Mouse (Mus musculus) limb, embryonic 12.5 days (tissue): ENCODE data around the gene Uggt1. TPM values are rescaled to one million over a fixed set of nuclear protein-coding genes. Genes with fewer than 3 reads are reported as not detected.

Experiments
- ATAC-seq: fragments of 200-750 bp; cut with Nextera tagmentation; 2 replicates; pipeline ENCODE4 v1.8.0; 2017; ENCODE audit warnings: low read depth, moderate TSS enrichment; ENCODE audit not compliant: insufficient number of reproducible peaks, insufficient read depth, low FRiP score, low TSS enrichment
- H3K27ac ChIP-seq: fragments of 300-500 bp; sonication (generic); 2 replicates; pipeline ENCODE4 v1.5.1; 2016; ENCODE audit warnings: mild to moderate bottlenecking, moderate library complexity
- H3K27me3 ChIP-seq: fragments of 300-500 bp; sonication (generic); 2 replicates; pipeline ENCODE4 v1.6.1; 2016; ENCODE audit warnings: mild to moderate bottlenecking, moderate library complexity
- H3K36me3 ChIP-seq: fragments of 300-500 bp; sonication (generic); 2 replicates; pipeline ENCODE4 v1.6.1; 2016; ENCODE audit warnings: mild to moderate bottlenecking, moderate library complexity
- H3K4me1 ChIP-seq: fragments of 300-500 bp; sonication (generic); replicated peaks from 2 replicates; pipeline ENCODE4 v1.6.1; 2016
- H3K4me2 ChIP-seq: fragments of 300-500 bp; sonication (generic); 2 replicates; pipeline ENCODE4 v1.6.1; 2016; ENCODE audit warnings: mild to moderate bottlenecking, moderate library complexity
- H3K4me3 ChIP-seq: fragments of 300-500 bp; sonication (generic); replicated peaks from 2 replicates; pipeline ENCODE4 v1.5.1; 2016; ENCODE audit warnings: mild to moderate bottlenecking
- H3K9ac ChIP-seq: fragments of 300-500 bp; sonication (generic); replicated peaks from 2 replicates; pipeline ENCODE4 v1.6.1; 2016; ENCODE audit warnings: mild to moderate bottlenecking, moderate library complexity
- H3K9me3 ChIP-seq: fragments of 300-500 bp; sonication (generic); 2 replicates; pipeline ENCODE4 v1.6.1; 2016; ENCODE audit warnings: mild to moderate bottlenecking, moderate library complexity
- WGBS: fragments of 180-500 bp; shearing (Covaris S2); methylation state at CpG from one replicate; pipeline ENCODE4 v1.1.7; 2016; 5-methylcytosine and 5-hydroxymethylcytosine counted together
- polyA plus RNA-seq: library from polyadenylated mRNA; unstranded; fragments of >200 nt; fragmentation: Nextera tagmentation; extraction: Ambion mirVana; gene quantifications from 2 replicates; pipeline ENCODE4 v1.2.1, GENCODE M21; 2016

Uggt1 gene
- polyA plus RNA-seq, 1 experiment from 2014 or later = 52.9 TPM

- H3K9me3 ChIP-seq = no peaks in the 10 kb centered on the region
- no peak overlapping the region for H3K27ac ChIP-seq
- no peak for ATAC-seq
- WGBS = 83% methylated on average over 8 of the region's 8 CpGs
- H3K4me1 ChIP-seq = no peaks in the 10 kb centered on the region
- H3K4me2 ChIP-seq = no peak overlapping the region
- H3K9ac ChIP-seq = no peak overlapping the region
- H3K4me3 ChIP-seq = no peak overlapping the region
- H3K27me3 ChIP-seq = no peaks in the 10 kb centered on the region
- H3K36me3 ChIP-seq = no peaks in the 10 kb centered on the region
These were observed 130.8 kb downstream of the Uggt1 start for GRCm38 (mm10) chr1:36113670-36114069.

GRCm38 (mm10) chr1:36112665-36113064 lies 131.9 kb downstream of the Uggt1 start:
- no peak overlapping the region for H3K9ac ChIP-seq
- no peaks in the 10 kb centered on the region for H3K27me3 ChIP-seq
- H3K4me2 ChIP-seq = no peak overlapping the region
- H3K27ac ChIP-seq = no peak overlapping the region
- WGBS = 88% methylated on average over 3 of the region's 3 CpGs
- no peaks in the 10 kb centered on the region for H3K9me3 ChIP-seq
- no peaks in the 10 kb centered on the region for H3K4me1 ChIP-seq
- no peak overlapping the region for H3K4me3 ChIP-seq
- ATAC-seq = no peak
- no peaks in the 10 kb centered on the region for H3K36me3 ChIP-seq

- no peak overlapping the region for H3K27ac ChIP-seq
- 86% methylated on average over 4 of the region's 4 CpGs for WGBS
- H3K27me3 ChIP-seq = no peaks in the 10 kb centered on the region
- H3K4me3 ChIP-seq = no peak overlapping the region
- no peak overlapping the region for H3K9ac ChIP-seq
- H3K4me1 ChIP-seq = no peaks in the 10 kb centered on the region
- no peak for ATAC-seq
- H3K36me3 ChIP-seq = peaks cover 18% of the 10 kb centered on the region
- no peak overlapping the region for H3K4me2 ChIP-seq
- H3K9me3 ChIP-seq = no peaks in the 10 kb centered on the region
These were observed 134.5 kb downstream of the Uggt1 start for GRCm38 (mm10) chr1:36109987-36110386.

- 85% methylated on average over 11 of the region's 11 CpGs for WGBS
- Histone ChIP-seq H3K4me3 (no peak overlapping the region), H3K9ac (no peak overlapping the region), H3K27me3 (no peaks in the 10 kb centered on the region), H3K4me1 (no peaks in the 10 kb centered on the region), H3K4me2 (no peak overlapping the region), H3K36me3 (peaks cover 53% of the 10 kb centered on the region), H3K27ac (no peak overlapping the region), H3K9me3 (no peaks in the 10 kb centered on the region)
- ATAC-seq = no peak
These were observed 138.4 kb downstream of the Uggt1 start for GRCm38 (mm10) chr1:36105917-36106706.

- peaks cover 43% of the 10 kb centered on the region for H3K36me3 ChIP-seq
- no peak overlapping the region for H3K9ac ChIP-seq
- H3K27me3 ChIP-seq = no peaks in the 10 kb centered on the region
- no peak overlapping the region for H3K4me3 ChIP-seq
- WGBS = 95% methylated on average over 3 of the region's 3 CpGs
- no peak overlapping the region for H3K4me2 ChIP-seq
- no peak overlapping the region for H3K27ac ChIP-seq
- ATAC-seq = no peak
- peaks cover 4% of the 10 kb centered on the region; the same call in 1 of the 2 replicates for H3K4me1 ChIP-seq
- no peaks in the 10 kb centered on the region for H3K9me3 ChIP-seq
These were observed 144.1 kb downstream of the Uggt1 start for GRCm38 (mm10) chr1:36100371-36100770.

GRCm38 (mm10) chr1:36098432-36098831 lies 146.1 kb downstream of the Uggt1 start:
- Histone ChIP-seq H3K27ac (no peak overlapping the region), H3K4me3 (no peak overlapping the region), H3K9ac (no peak overlapping the region), H3K9me3 (no peaks in the 10 kb centered on the region), H3K4me1 (peaks cover 4% of the 10 kb centered on the region; the same call in 1 of the 2 replicates), H3K36me3 (peaks cover 41% of the 10 kb centered on the region), H3K4me2 (no peak overlapping the region), H3K27me3 (no peaks in the 10 kb centered on the region)
- ATAC-seq = no peak
- 94% methylated on average over 4 of the region's 4 CpGs for WGBS

- peaks cover 4% of the 10 kb centered on the region; the same call in 1 of the 2 replicates for H3K4me1 ChIP-seq
- H3K27me3 ChIP-seq = no peaks in the 10 kb centered on the region
- no peak overlapping the region for H3K9ac ChIP-seq
- WGBS = 81% methylated on average over 12 of the region's 12 CpGs
- H3K36me3 ChIP-seq = peaks cover 26% of the 10 kb centered on the region
- H3K27ac ChIP-seq = no peak overlapping the region
- H3K4me2 ChIP-seq = no peak overlapping the region
- H3K4me3 ChIP-seq = no peak overlapping the region
- no peak for ATAC-seq
- H3K9me3 ChIP-seq = no peaks in the 10 kb centered on the region
These were observed 148.9 kb downstream of the Uggt1 start for GRCm38 (mm10) chr1:36095423-36096272.

- Histone ChIP-seq H3K36me3 (peaks cover 29% of the 10 kb centered on the region), H3K4me2 (no peak overlapping the region), H3K27me3 (no peaks in the 10 kb centered on the region), H3K9me3 (no peaks in the 10 kb centered on the region), H3K27ac (no peak overlapping the region), H3K9ac (no peak overlapping the region), H3K4me3 (no peak overlapping the region), H3K4me1 (peaks cover 18% of the 10 kb centered on the region)
- WGBS = 94% methylated on average over 8 of the region's 8 CpGs
- no peak for ATAC-seq
These were observed 150.8 kb downstream of the Uggt1 start for GRCm38 (mm10) chr1:36093741-36094140.

GRCm38 (mm10) chr1:36091246-36091645 lies 153.3 kb downstream of the Uggt1 start:
- Histone ChIP-seq H3K27me3 (no peaks in the 10 kb centered on the region), H3K9me3 (no peaks in the 10 kb centered on the region), H3K4me1 (peaks cover 34% of the 10 kb centered on the region), H3K4me3 (no peak overlapping the region), H3K9ac (no peak overlapping the region), H3K4me2 (no peak overlapping the region), H3K36me3 (peaks cover 37% of the 10 kb centered on the region), H3K27ac (no peak overlapping the region)
- ATAC-seq = no peak
- 86% methylated on average over 6 of the region's 6 CpGs for WGBS

GRCm38 (mm10) chr1:36090722-36091110 lies 153.8 kb downstream of the Uggt1 start:
- ATAC-seq = no peak
- Histone ChIP-seq H3K4me1 (peaks cover 30% of the 10 kb centered on the region), H3K4me2 (no peak overlapping the region), H3K36me3 (peaks cover 43% of the 10 kb centered on the region), H3K27me3 (no peaks in the 10 kb centered on the region), H3K9me3 (no peaks in the 10 kb centered on the region), H3K27ac (no peak overlapping the region), H3K4me3 (no peak overlapping the region), H3K9ac (no peak overlapping the region)
- 91% methylated on average over 4 of the region's 4 CpGs for WGBS
